Mouse (Mus musculus) myocyte (in vitro differentiated cells): ENCODE measurements at regions not wholly inside any gene's neighbourhood (a gene's known extent, or its start where the extent isn't known, plus 50 kb on each side); places are given as distances from the start of the nearest gene placed in this dataset.

Experiments used
- H3K27me3 ChIP-seq: one replicate; pipeline ENCODE4 v1.6.1; 2011; ENCODE audit not compliant: control insufficient read depth, insufficient read depth, insufficient read length
- H3K36me3 ChIP-seq: one replicate; pipeline ENCODE4 v1.6.1; 2011; ENCODE audit not compliant: control insufficient read depth, insufficient read depth
- H3K4me2 ChIP-seq: one replicate; pipeline ENCODE4 v1.6.1; 2011; ENCODE audit warnings: low read depth, control low read depth
- H3K4me3 ChIP-seq: one replicate; pipeline ENCODE4 v1.5.1; 2011; ENCODE audit warnings: mild to moderate bottlenecking, control low read depth, moderate library complexity
- H3K79me2 ChIP-seq: one replicate; pipeline ENCODE4 v1.6.1; 2011; ENCODE audit not compliant: control insufficient read depth, insufficient read depth
- H3ac ChIP-seq: one replicate; pipeline ENCODE4 v1.6.1; 2011; ENCODE audit not compliant: control insufficient read depth, insufficient read length
- CEBPB ChIP-seq: IDR thresholded peaks from 2 replicates; pipeline ENCODE4 v1.6.1; 2011; ENCODE audit warnings: mild to moderate bottlenecking, moderate library complexity; ENCODE audit not compliant: poor library complexity, insufficient read depth, severe bottlenecking
- E2F4 ChIP-seq: IDR thresholded peaks from one replicate; pipeline ENCODE4 v1.6.1; 2011; ENCODE audit warnings: mild to moderate bottlenecking, control low read depth, moderate library complexity; ENCODE audit not compliant: insufficient read depth
- MAX ChIP-seq: IDR thresholded peaks from one replicate; pipeline ENCODE4 v1.6.1; 2011; ENCODE audit warnings: low read depth, mild to moderate bottlenecking, control low read depth
- MYOD1 ChIP-seq, 3 experiments: IDR thresholded peaks; one replicate each; pipeline ENCODE4 v1.6.1; 2011; ENCODE audit warnings: control low read depth in 2 of 3, low read depth in 2 of 3, mild to moderate bottlenecking in 2 of 3, moderate library complexity in 1 of 3; ENCODE audit not compliant: insufficient read length in 2 of 3, control insufficient read depth in 1 of 3
- MYOG ChIP-seq, 3 experiments: IDR thresholded peaks; one replicate each; pipeline ENCODE4 v1.6.1; 2011; ENCODE audit warnings: control low read depth in 2 of 3, low read depth in 2 of 3, mild to moderate bottlenecking in 2 of 3; ENCODE audit not compliant: insufficient read length in 2 of 3, control insufficient read depth in 1 of 3, insufficient read depth in 1 of 3
- POLR2A ChIP-seq: IDR thresholded peaks from one replicate; pipeline ENCODE4 v1.6.1; 2011; ENCODE audit warnings: low read depth, mild to moderate bottlenecking, control low read depth, moderate library complexity; ENCODE audit not compliant: insufficient read length
- POLR2AphosphoS2 ChIP-seq: IDR thresholded peaks from one replicate; pipeline ENCODE4 v1.6.1; 2011; ENCODE audit warnings: low read depth, control low read depth; ENCODE audit not compliant: insufficient read length
- REST ChIP-seq: IDR thresholded peaks from one replicate; pipeline ENCODE4 v1.6.1; 2011; ENCODE audit warnings: mild to moderate bottlenecking, control low read depth, moderate library complexity; ENCODE audit not compliant: insufficient read depth, insufficient read length
- SRF ChIP-seq: IDR thresholded peaks from one replicate; pipeline ENCODE4 v1.6.1; 2011; ENCODE audit warnings: low read depth; ENCODE audit not compliant: control insufficient read depth, insufficient read length
- TCF12 ChIP-seq: IDR thresholded peaks from one replicate; pipeline ENCODE4 v1.6.1; 2011; ENCODE audit warnings: mild to moderate bottlenecking, control low read depth; ENCODE audit not compliant: poor library complexity, insufficient read depth, severe bottlenecking
- TCF3 ChIP-seq: IDR thresholded peaks from one replicate; pipeline ENCODE4 v1.6.1; 2011; ENCODE audit warnings: low read depth, control low read depth; ENCODE audit not compliant: insufficient read length
- USF1 ChIP-seq: IDR thresholded peaks from one replicate; pipeline ENCODE4 v1.6.1; 2011; ENCODE audit warnings: low read depth, mild to moderate bottlenecking, control low read depth, moderate library complexity

GRCm38 (mm10) chr1:158057789-158058188 lies 298.3 kb downstream of the Brinp2 start:
- Histone ChIP-seq H3K4me2 (no peak overlapping the region), H3K4me3 (no peak overlapping the region), H3K27me3 (no peaks in the 10 kb centered on the region), H3ac (no peak overlapping the region), H3K79me2 (no peaks in the 10 kb centered on the region), H3K36me3 (no peaks in the 10 kb centered on the region)
- no peak for TF ChIP-seq TCF12

- H3K27me3 ChIP-seq: no peaks in the 10 kb centered on the region
- TF ChIP-seq E2F4 (no peak), MYOD1 (IDR thresholded peaks at IDR 0.05; ENCODE audit: control insufficient read depth in 1 of 3, insufficient read length in 2 of 3, low read depth in 2 of 3) (no peak), USF1 (no peak), CEBPB (no peak), MYOG (IDR thresholded peaks at IDR 0.05; ENCODE audit: control insufficient read depth in 1 of 3, insufficient read depth in 1 of 3, insufficient read length in 2 of 3, low read depth in 2 of 3) (no peak), POLR2AphosphoS2 (no peak), SRF (no peak), POLR2A (no peak), TCF12 (no peak), REST (no peak), MAX (no peak), TCF3 (no peak)
- no peaks in the 10 kb centered on the region for H3K36me3 ChIP-seq
- no peak overlapping the region for H3ac ChIP-seq
- H3K79me2 ChIP-seq: no peaks in the 10 kb centered on the region
- no peak overlapping the region for H3K4me2 ChIP-seq
- H3K4me3 ChIP-seq: no peak overlapping the region
Observed at GRCm38 (mm10) chr1:158061995-158062394, 294.1 kb downstream of the Brinp2 start.

GRCm38 (mm10) chr1:158082181-158082580 lies 273.9 kb downstream of the Brinp2 start:
- Histone ChIP-seq H3K4me2 (no peak overlapping the region), H3K4me3 (no peak overlapping the region), H3ac (no peak overlapping the region), H3K36me3 (no peaks in the 10 kb centered on the region), H3K79me2 (no peaks in the 10 kb centered on the region), H3K27me3 (no peaks in the 10 kb centered on the region)
- TF ChIP-seq POLR2AphosphoS2 (no peak), E2F4 (no peak), MYOG (IDR thresholded peaks at IDR 0.05; ENCODE audit: control insufficient read depth in 1 of 3, insufficient read depth in 1 of 3, insufficient read length in 2 of 3, low read depth in 2 of 3) (no peak), SRF (no peak), TCF3 (no peak), POLR2A (no peak), REST (no peak), MYOD1 (IDR thresholded peaks at IDR 0.05; ENCODE audit: control insufficient read depth in 1 of 3, insufficient read length in 2 of 3, low read depth in 2 of 3) (no peak), MAX (no peak), CEBPB (no peak)

GRCm38 (mm10) chr1:158085856-158086255 lies 270.3 kb downstream of the Brinp2 start:
- no peak overlapping the region for H3K4me3 ChIP-seq
- no peak for TF ChIP-seq POLR2AphosphoS2
- TF ChIP-seq SRF: no peak
- TF ChIP-seq MYOD1 (IDR thresholded peaks at IDR 0.05; ENCODE audit: control insufficient read depth in 1 of 3, insufficient read length in 2 of 3, low read depth in 2 of 3): no peak
- TF ChIP-seq POLR2A: no peak
- TF ChIP-seq USF1: no peak
- no peak for TF ChIP-seq REST
- no peak for TF ChIP-seq MYOG (IDR thresholded peaks at IDR 0.05; ENCODE audit: control insufficient read depth in 1 of 3, insufficient read depth in 1 of 3, insufficient read length in 2 of 3, low read depth in 2 of 3)
- TF ChIP-seq TCF12: no peak
- no peak for TF ChIP-seq TCF3
- no peak for TF ChIP-seq E2F4
- no peak for TF ChIP-seq CEBPB
- no peak for TF ChIP-seq MAX
- no peaks in the 10 kb centered on the region for H3K36me3 ChIP-seq
- no peak overlapping the region for H3ac ChIP-seq
- H3K79me2 ChIP-seq: no peaks in the 10 kb centered on the region
- no peak overlapping the region for H3K4me2 ChIP-seq
- no peaks in the 10 kb centered on the region for H3K27me3 ChIP-seq

DNA sequence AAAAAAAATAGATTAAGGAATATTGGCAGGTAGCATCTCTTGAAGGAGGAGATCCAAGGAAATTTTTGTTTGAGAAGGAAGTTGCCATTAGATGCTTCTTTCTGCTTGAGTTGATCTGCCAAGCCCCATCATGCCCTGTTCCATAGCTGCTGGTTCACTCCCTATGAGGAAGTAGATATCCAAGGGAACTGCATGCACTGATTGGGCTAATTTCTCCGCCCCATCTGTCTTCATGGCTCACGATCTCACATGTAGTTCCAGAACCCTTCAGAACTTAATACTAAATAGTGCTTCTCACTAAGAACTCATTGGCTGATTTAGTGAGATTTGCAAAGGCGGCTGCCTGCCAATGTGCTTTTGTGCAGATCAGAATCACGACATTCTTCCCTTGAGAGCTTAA lies 258.6 kb downstream of the Brinp2 start:
- TF ChIP-seq USF1: no peak
- no peak for TF ChIP-seq SRF
- TF ChIP-seq E2F4: no peak
- no peak for TF ChIP-seq MYOD1 (IDR thresholded peaks at IDR 0.05; ENCODE audit: control insufficient read depth in 1 of 3, insufficient read length in 2 of 3, low read depth in 2 of 3)
- no peak for TF ChIP-seq MYOG (IDR thresholded peaks at IDR 0.05; ENCODE audit: control insufficient read depth in 1 of 3, insufficient read depth in 1 of 3, insufficient read length in 2 of 3, low read depth in 2 of 3)
- no peak for TF ChIP-seq TCF12
- no peak for TF ChIP-seq CEBPB
- no peak for TF ChIP-seq MAX
- TF ChIP-seq POLR2AphosphoS2: no peak
- TF ChIP-seq TCF3: no peak
- TF ChIP-seq REST: no peak
- TF ChIP-seq POLR2A: no peak
- no peak overlapping the region for H3K4me2 ChIP-seq
- H3K36me3 ChIP-seq: no peaks in the 10 kb centered on the region
- H3K79me2 ChIP-seq: no peaks in the 10 kb centered on the region
- no peak overlapping the region for H3K4me3 ChIP-seq
- no peak overlapping the region for H3ac ChIP-seq
- H3K27me3 ChIP-seq: no peaks in the 10 kb centered on the region
